Mouse (Mus musculus) heart, adult 2 months (tissue): Measurements from ENCODE around the gene B4galt1. TPM values are rescaled to one million over a fixed set of nuclear protein-coding genes. Genes with fewer than 3 reads are reported as not detected.
"Not testable (repeated sequence)": the region's sequence is repeated elsewhere in the genome, so short reads cannot be mapped to it uniquely, and the experiment has no call there.

Experiments used
- DNase-seq, 2 experiments: peaks; one replicate each; pipeline ENCODE4 v3.0.0; 2021
- H3K27ac ChIP-seq: fragments of 200-600 bp; 2 replicates; pipeline ENCODE4 v1.8.1; 2022
- H3K27me3 ChIP-seq: fragments of 200-500 bp; 2 replicates; pipeline ENCODE4 v1.6.1; 2012; ENCODE audit warnings: mild to moderate bottlenecking, low read length, inconsistent platforms, mixed read lengths; ENCODE audit not compliant: control insufficient read depth, insufficient read depth
- H3K36me3 ChIP-seq: fragments of 200-500 bp; 2 replicates; pipeline ENCODE4 v1.6.1; 2012; ENCODE audit warnings: low read length, inconsistent platforms; ENCODE audit not compliant: control insufficient read depth, insufficient read depth
- H3K4me1 ChIP-seq: fragments of 200-500 bp; 2 replicates; pipeline ENCODE4 v1.6.1; 2011; ENCODE audit warnings: low read length; ENCODE audit not compliant: control insufficient read depth, insufficient read depth
- H3K4me3 ChIP-seq: fragments of 200-600 bp; 2 replicates; pipeline ENCODE4 v1.8.1; 2022
- H3K79me2 ChIP-seq: fragments of 200-500 bp; replicated peaks from 2 replicates; pipeline ENCODE4 v1.6.1; 2012; ENCODE audit warnings: mild to moderate bottlenecking, inconsistent platforms, low read length, moderate library complexity, mixed read lengths; ENCODE audit not compliant: control insufficient read depth, insufficient read depth
- H3K9ac ChIP-seq: fragments of 200-500 bp; 2 replicates; pipeline ENCODE4 v1.6.1; 2012; ENCODE audit warnings: low read depth, mild to moderate bottlenecking, control low read depth, inconsistent platforms, low read length, mixed read lengths
- CTCF ChIP-seq: fragments of 200-600 bp; IDR thresholded peaks from 2 replicates; pipeline ENCODE4 v1.8.1; 2022; ENCODE audit warnings: antibody characterized with exemption, mild to moderate bottlenecking, moderate library complexity
- EP300 ChIP-seq: fragments of 200-500 bp; IDR thresholded peaks from 2 replicates; pipeline ENCODE4 v1.6.1; 2011; ENCODE audit warnings: low read depth, low read length, control low read depth; ENCODE audit not compliant: insufficient read depth
- POLR2A ChIP-seq: fragments of 200-500 bp; IDR thresholded peaks from 2 replicates; pipeline ENCODE4 v1.6.1; 2011; ENCODE audit warnings: mild to moderate bottlenecking, low read depth, low read length, control low read depth; ENCODE audit not compliant: insufficient read depth
- WGBS: fragments of 180-500 bp; shearing (Covaris S2); methylation state at CpG from one replicate; pipeline ENCODE4 v1.1.7; 2018; 5-methylcytosine and 5-hydroxymethylcytosine counted together
- intact Hi-C: fragments of 180-260 bp; cut with DNase I; formaldehyde crosslinking; loops from one replicate; pipeline ENCODE4 v1.15.1; 2025
- polyA plus RNA-seq: library from polyadenylated mRNA; depleted of rRNA; stranded (reverse); fragments of >200 nt; gene quantifications from 2 replicates; pipeline ENCODE4 v1.2.3, GENCODE M21; 2012
- total RNA-seq, 2 experiments: library from RNA; stranded (reverse); gene quantifications; 2 replicates each; pipeline ENCODE4 v1.2.3; 2021

The B4galt1 gene
- total and polyA plus RNA-seq, 3 experiments: 42.6 to 69.7 (median 68.7) TPM

GRCm38 (mm10) chr4:40807382-40807781 lies 46.4 kb downstream of the B4galt1 start:
- Histone ChIP-seq H3K4me3 (no peak overlapping the region), H3K9ac (no peak overlapping the region), H3K27me3 (no peaks in the 10 kb centered on the region), H3K36me3 (peaks cover 19% of the 10 kb centered on the region), H3K27ac (no peak overlapping the region), H3K4me1 (peaks cover 4% of the 10 kb centered on the region; the same call in 1 of the 2 replicates), H3K79me2 (no peaks in the 10 kb centered on the region)
- intact Hi-C loops: no loop called here
- DNase-seq: no peak
- WGBS: 79% methylated on average over 4 of the region's 4 CpGs
- TF ChIP-seq CTCF (no peak), EP300 (no peak)

GRCm38 (mm10) chr4:40805401-40805800 lies 48.4 kb downstream of the B4galt1 start:
- TF ChIP-seq EP300: no peak
- TF ChIP-seq CTCF: no peak
- no peak for TF ChIP-seq POLR2A
- Histone ChIP-seq H3K4me3 (no peak overlapping the region), H3K79me2 (no peaks in the 10 kb centered on the region), H3K4me1 (peaks cover 11% of the 10 kb centered on the region), H3K27me3 (no peaks in the 10 kb centered on the region), H3K27ac (no peak overlapping the region), H3K36me3 (peaks cover 14% of the 10 kb centered on the region), H3K9ac (no peak overlapping the region)
- 71% methylated on average over 8 of the region's 8 CpGs for WGBS
- intact Hi-C loops: no loop called here
- no peak for DNase-seq

- peak in 1 of 2 experiments; percentile 26 for DNase-seq
- peaks cover 20% of the 10 kb centered on the region for H3K36me3 ChIP-seq
- TF ChIP-seq EP300: peak; percentile 55; the same call in 1 of the 2 replicates
- TF ChIP-seq CTCF: no peak
- no peak overlapping the region for H3K9ac ChIP-seq
- no peak overlapping the region; the same call in 1 of the 2 replicates for H3K27ac ChIP-seq
- intact Hi-C loops: loop anchor here (2.0 kb wide), 2 partner anchors 14 to 26 kb away; no protein-coding TSS in a partner anchor
- WGBS: 58% methylated on average over 3 of the region's 3 CpGs
- H3K4me1 ChIP-seq: peaks cover 20% of the 10 kb centered on the region
- H3K27me3 ChIP-seq: no peaks in the 10 kb centered on the region
- no peaks in the 10 kb centered on the region for H3K79me2 ChIP-seq
- H3K4me3 ChIP-seq: no peak overlapping the region
Observed at GRCm38 (mm10) chr4:40802787-40803186, 51.0 kb downstream of the B4galt1 start.

GRCm38 (mm10) chr4:40801908-40802307 lies 51.9 kb downstream of the B4galt1 start:
- no peak overlapping the region for H3K4me3 ChIP-seq
- H3K27ac ChIP-seq: peak overlapping the region; percentile 26; the same call in 1 of the 2 replicates
- 66% methylated on average over 4 of the region's 4 CpGs for whole genome bisulfite sequencing
- H3K4me1 ChIP-seq: peaks cover 20% of the 10 kb centered on the region
- intact Hi-C loops: loop anchor here (2.0 kb wide), 2 partner anchors 15 to 25 kb away; no protein-coding TSS in a partner anchor
- H3K36me3 ChIP-seq: peaks cover 18% of the 10 kb centered on the region
- DNase-seq: no peak
- H3K9ac ChIP-seq: no peak overlapping the region
- no peaks in the 10 kb centered on the region for H3K27me3 ChIP-seq
- TF ChIP-seq CTCF (no peak), POLR2A (no peak), EP300 (no peak)
- no peaks in the 10 kb centered on the region for H3K79me2 ChIP-seq

GRCm38 (mm10) chr4:40800873-40801272 lies 52.9 kb downstream of the B4galt1 start:
- peaks cover 15% of the 10 kb centered on the region for H3K36me3 ChIP-seq
- H3K27ac ChIP-seq: peak overlapping the region; percentile 23
- H3K9ac ChIP-seq: no peak overlapping the region

GRCm38 (mm10) chr4:40798833-40799555 lies 54.8 kb downstream of the B4galt1 start:
- Histone ChIP-seq H3K4me1 (peaks cover 16% of the 10 kb centered on the region), H3K27ac (peak overlapping the region; percentile 69), H3K36me3 (peaks cover 15% of the 10 kb centered on the region)
- H3K27me3 ChIP-seq, H3K9ac ChIP-seq, H3K4me3 ChIP-seq, H3K79me2 ChIP-seq, intact Hi-C loops: not testable (repeated sequence)
- peak; percentile 95 for TF ChIP-seq EP300
- 4% methylated on average over 2 of the region's 2 CpGs for WGBS
- peak; percentile 72 to 85 for DNase-seq

More at GRCm38 (mm10) chr4:40800873-40801272, 52.9 kb downstream of the B4galt1 start:
- Histone ChIP-seq H3K79me2 (no peaks in the 10 kb centered on the region), H3K4me1 (peaks cover 20% of the 10 kb centered on the region), H3K27me3 (no peaks in the 10 kb centered on the region), H3K4me3 (no peak overlapping the region)
- intact Hi-C loops: no loop called here
- DNase-seq: no peak
- WGBS: 57% methylated on average over 3 of the region's 3 CpGs
- TF ChIP-seq CTCF: no peak
- no peak for TF ChIP-seq EP300
- TF ChIP-seq POLR2A: no peak
